Mouse (Mus musculus) liver, embryonic 14.5 days (tissue): Measurements from ENCODE around the gene Dnah17. TPM values are rescaled to one million over a fixed set of nuclear protein-coding genes. Genes with fewer than 3 reads are reported as not detected.

ENCODE experiments used
- ATAC-seq: fragments of 200-750 bp; cut with Nextera tagmentation; 2 replicates; pipeline ENCODE4 v1.8.0; 2017; ENCODE audit warnings: moderate number of reproducible peaks, mild to moderate bottlenecking, moderate library complexity; ENCODE audit not compliant: insufficient read depth
- DNase-seq, 3 experiments: peaks; one replicate each; pipeline ENCODE4 v3.0.0-alpha.2; 2012 to 2013; ENCODE audit warnings: low read depth in 3 of 3, low spot score in 3 of 3
- H3K27ac ChIP-seq: fragments of 300-500 bp; sonication (generic); 2 replicates; pipeline ENCODE4 v1.5.1; 2014; ENCODE audit warnings: moderate library complexity, mild to moderate bottlenecking, control low read depth, inconsistent platforms
- H3K27me3 ChIP-seq: fragments of 300-500 bp; sonication (generic); 2 replicates; pipeline ENCODE4 v1.6.1; 2014; ENCODE audit warnings: mild to moderate bottlenecking, low read length, moderate library complexity; ENCODE audit not compliant: control insufficient read depth, insufficient read depth
- H3K36me3 ChIP-seq: fragments of 300-500 bp; sonication (generic); replicated peaks from 2 replicates; pipeline ENCODE4 v1.6.1; 2014; ENCODE audit warnings: low read depth; ENCODE audit not compliant: control insufficient read depth, insufficient read depth
- H3K4me1 ChIP-seq, 2 experiments: fragments of 200-500 bp in 1 of 2; fragments of 300-500 bp in 1 of 2; sonication (generic) in 1 of 2; replicated peaks; 2 replicates each; pipeline ENCODE4 v1.6.1; 2012 to 2014; ENCODE audit warnings: antibody characterized with exemption in 1 of 2, inconsistent platforms in 1 of 2, low read length in 1 of 2; ENCODE audit not compliant: control insufficient read depth in 2 of 2, insufficient read depth in 2 of 2
- H3K4me2 ChIP-seq: fragments of 300-500 bp; sonication (generic); 2 replicates; pipeline ENCODE4 v1.6.1; 2014; ENCODE audit warnings: low read depth, mild to moderate bottlenecking, control low read depth, moderate library complexity
- H3K4me3 ChIP-seq, 2 experiments: fragments of 200-500 bp in 1 of 2; fragments of 300-500 bp in 1 of 2; sonication (generic) in 1 of 2; 2 replicates each; pipeline ENCODE4 v1.5.1; 2012 to 2014; ENCODE audit warnings: low read depth in 2 of 2, low read length in 2 of 2, mild to moderate bottlenecking in 2 of 2, control low read depth in 1 of 2, inconsistent platforms in 1 of 2, moderate library complexity in 1 of 2; ENCODE audit not compliant: insufficient read depth in 1 of 2
- H3K9ac ChIP-seq: fragments of 300-500 bp; sonication (generic); replicated peaks from 2 replicates; pipeline ENCODE4 v1.6.1; 2014; ENCODE audit warnings: mild to moderate bottlenecking, control low read depth, moderate library complexity
- H3K9me3 ChIP-seq: fragments of 300-500 bp; sonication (generic); 2 replicates; pipeline ENCODE4 v1.6.1; 2016; ENCODE audit warnings: low read length, mixed read lengths; ENCODE audit not compliant: control insufficient read depth
- CTCF ChIP-seq: IDR thresholded peaks from 2 replicates; pipeline ENCODE4 v1.5.1; 2016; ENCODE audit warnings: antibody characterized with exemption, low read depth, control low read depth
- EP300 ChIP-seq: IDR thresholded peaks from 2 replicates; pipeline ENCODE4 v1.6.1; 2016; ENCODE audit warnings: antibody characterized with exemption, low read depth
- WGBS: fragments of 180-500 bp; shearing (Covaris S2); extraction: QIAGEN DNeasy Blood & Tissue Kit; methylation state at CpG from one replicate; pipeline ENCODE4 v1.1.7; 2014; ENCODE audit not compliant: insufficient replicate concordance; 5-methylcytosine and 5-hydroxymethylcytosine counted together
- polyA plus RNA-seq, 2 experiments: library from polyadenylated mRNA; depleted of rRNA in 1 of 2; stranded (reverse) in 1 of 2; unstranded in 1 of 2; fragments of >200 nt; fragmentation: Nextera tagmentation in 1 of 2; extraction: Ambion mirVana in 1 of 2; gene quantifications; 2 replicates each; pipeline versions ENCODE4 v1.2.1 to v1.2.3; 2012 to 2014

Dnah17 gene
- polyA plus RNA-seq, 2 experiments = 0.04 to 0.10 TPM

DNA sequence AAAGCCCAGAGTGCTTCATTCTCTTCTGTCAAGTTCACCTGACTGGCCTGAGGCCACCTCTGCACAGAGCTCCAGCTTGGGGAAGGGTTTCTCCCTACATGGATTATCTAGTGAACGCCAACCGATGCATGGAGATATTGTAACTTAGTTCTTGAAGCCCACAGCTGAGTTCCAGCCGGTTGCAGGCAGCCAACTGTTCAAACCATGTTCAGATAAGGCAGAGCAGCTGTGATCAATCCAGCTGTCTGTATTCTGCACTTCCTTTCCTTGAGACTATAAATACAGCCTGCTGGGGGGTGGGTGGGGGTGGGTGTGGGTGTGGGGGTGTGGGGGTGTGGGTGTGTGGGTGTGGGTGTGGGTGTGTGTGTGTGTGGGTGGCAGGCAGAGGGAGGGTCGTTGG, 45.3 kb downstream of the Dnah17 start:
- Histone ChIP-seq H3K9ac (no peak overlapping the region), H3K36me3 (no peaks in the 10 kb centered on the region), H3K27ac (no peak overlapping the region), H3K4me3 (no peak overlapping the region), H3K4me1 (no peaks in the 10 kb centered on the region), H3K9me3 (no peaks in the 10 kb centered on the region), H3K27me3 (no peaks in the 10 kb centered on the region), H3K4me2 (no peak overlapping the region)
- no peak for TF ChIP-seq EP300
- TF ChIP-seq CTCF = no peak
- 16% methylated on average over 4 of the region's 4 CpGs for WGBS
- ATAC-seq = no peak
- DNase-seq = no peak

- WGBS = 53% methylated on average over 3 of the region's 3 CpGs
- TF ChIP-seq EP300 = no peak
- TF ChIP-seq CTCF = no peak
Observed at GRCm38 (mm10) chr11:118084266-118084665, 46.2 kb downstream of the Dnah17 start.

DNA sequence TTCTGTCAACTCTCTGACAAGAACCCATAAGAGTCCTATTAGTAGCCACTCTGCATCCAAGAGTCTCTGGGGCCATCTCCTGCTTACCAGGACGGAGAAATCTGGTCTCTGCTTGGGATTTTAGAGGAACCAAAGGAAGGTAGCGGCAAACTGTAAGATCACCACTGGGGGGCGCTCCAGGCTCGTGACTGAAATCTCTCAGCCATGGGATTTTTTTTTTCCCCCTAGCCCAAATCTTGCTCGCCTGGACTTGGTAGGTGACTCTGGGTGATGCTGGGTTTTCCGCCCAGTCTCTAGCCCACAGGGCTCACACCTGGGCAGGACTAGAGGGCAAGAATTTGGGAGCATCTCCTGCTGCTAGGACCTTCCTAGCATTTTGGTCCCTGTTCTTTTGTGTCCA, 46.6 kb downstream of the Dnah17 start:
- Histone ChIP-seq H3K27me3 (no peaks in the 10 kb centered on the region), H3K9me3 (no peaks in the 10 kb centered on the region), H3K4me2 (no peak overlapping the region), H3K9ac (no peak overlapping the region), H3K27ac (no peak overlapping the region), H3K36me3 (no peaks in the 10 kb centered on the region), H3K4me1 (no peaks in the 10 kb centered on the region), H3K4me3 (no peak overlapping the region)
- peak; percentile 78 for TF ChIP-seq CTCF
- TF ChIP-seq EP300 = no peak
- ATAC-seq (no peak), DNase-seq (peak in 2 of 3 experiments; percentile 7 to 13)
- 12% methylated on average over 6 of the region's 6 CpGs for WGBS

More at GRCm38 (mm10) chr11:118084266-118084665, 46.2 kb downstream of the Dnah17 start:
- ATAC-seq = no peak
- no peak overlapping the region for H3K27ac ChIP-seq
- H3K36me3 ChIP-seq = no peaks in the 10 kb centered on the region
- no peak for DNase-seq
- H3K9me3 ChIP-seq = no peaks in the 10 kb centered on the region
- no peaks in the 10 kb centered on the region for H3K4me1 ChIP-seq
- H3K4me3 ChIP-seq = no peak overlapping the region
- H3K27me3 ChIP-seq = no peaks in the 10 kb centered on the region
- no peak overlapping the region for H3K4me2 ChIP-seq
- H3K9ac ChIP-seq = no peak overlapping the region

DNA sequence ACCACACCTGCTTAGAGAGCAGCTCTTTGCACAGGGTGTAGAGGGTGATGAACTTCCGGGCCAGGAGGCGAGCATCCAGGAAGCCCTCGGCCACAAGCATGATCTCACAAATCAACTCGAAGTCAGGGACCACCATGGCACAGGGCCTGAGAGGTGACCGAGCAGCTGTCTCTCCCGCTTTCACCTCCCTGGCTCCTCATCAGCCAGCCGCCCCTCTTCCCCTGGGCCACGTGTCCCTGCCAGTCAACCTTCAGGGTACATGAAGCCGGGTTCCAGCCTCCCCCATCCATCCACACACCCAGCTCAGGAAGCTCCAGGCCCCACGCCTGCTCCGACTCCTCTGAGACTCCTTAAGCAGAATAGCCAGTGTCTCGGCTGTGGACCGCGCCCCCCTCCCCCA, 48.1 kb downstream of the Dnah17 start:
- 63% methylated on average over 14 of the region's 14 CpGs for WGBS
- Histone ChIP-seq H3K27me3 (no peaks in the 10 kb centered on the region), H3K27ac (no peak overlapping the region), H3K4me3 (no peak overlapping the region), H3K36me3 (no peaks in the 10 kb centered on the region), H3K9me3 (no peaks in the 10 kb centered on the region), H3K4me2 (no peak overlapping the region), H3K4me1 (no peaks in the 10 kb centered on the region), H3K9ac (no peak overlapping the region)
- DNase-seq = no peak
- TF ChIP-seq EP300 (no peak), CTCF (no peak)
- no peak for ATAC-seq

DNA sequence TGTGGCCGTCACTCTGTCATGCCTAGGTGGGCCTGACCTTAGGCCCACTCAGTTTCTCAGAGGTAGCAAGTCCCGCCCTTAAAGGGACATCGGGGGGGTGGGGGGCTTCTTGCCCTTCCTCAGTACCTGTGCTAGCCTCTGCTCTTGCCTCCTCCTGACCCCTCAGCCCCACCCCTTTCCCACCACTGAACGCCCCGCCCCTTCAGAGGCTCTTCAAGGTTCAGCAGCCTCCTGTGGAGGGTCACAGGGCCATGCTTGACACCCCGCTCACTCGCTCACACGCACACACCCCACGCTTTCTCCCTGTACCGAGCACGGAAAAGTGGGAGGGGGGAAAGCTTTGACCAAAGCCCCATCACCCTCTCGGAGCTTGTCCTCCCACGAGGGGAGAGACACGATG, 50.7 kb downstream of the Dnah17 start:
- 76% methylated on average over 14 of the region's 14 CpGs for WGBS
- H3K4me1 ChIP-seq = no peaks in the 10 kb centered on the region

More for the DNA sequence above, 50.7 kb downstream of the Dnah17 start:
- no peak for DNase-seq
- Histone ChIP-seq H3K27me3 (no peaks in the 10 kb centered on the region), H3K4me3 (no peak overlapping the region), H3K4me2 (no peak overlapping the region), H3K9ac (no peak overlapping the region), H3K27ac (no peak overlapping the region), H3K9me3 (no peaks in the 10 kb centered on the region), H3K36me3 (no peaks in the 10 kb centered on the region)
- ATAC-seq = no peak
- TF ChIP-seq CTCF (no peak), EP300 (no peak)
